Mouse (Mus musculus): ENCODE data around the gene Sowaha.

DNA sequence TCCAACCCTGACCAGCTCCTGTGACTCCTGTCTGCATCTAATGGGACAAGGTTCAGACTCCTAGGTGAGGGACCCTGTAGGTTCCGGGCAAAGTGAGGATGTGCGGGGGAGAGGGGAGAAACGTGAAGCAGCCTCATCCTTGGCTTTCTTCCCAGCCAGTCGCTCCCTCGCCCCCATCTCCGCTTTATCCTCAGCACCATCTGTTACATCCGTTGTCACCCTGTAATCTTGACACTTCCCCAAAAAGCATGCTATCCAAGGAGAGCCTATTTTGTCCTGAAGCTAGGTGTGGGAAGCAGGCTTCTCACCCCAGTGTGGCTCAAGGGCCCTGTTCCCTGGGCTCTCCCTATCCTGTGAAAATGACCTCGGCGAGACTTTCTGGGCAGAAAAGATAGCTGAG is 42.9 kb upstream of the Sowaha start:
- TF ChIP-seq CTCF (IDR thresholded peaks at IDR 0.05; ENCODE audit: low read depth, low read length), result no peak
- no peak for TF ChIP-seq GATA1 (IDR thresholded peaks at IDR 0.05; ENCODE audit: borderline replicate concordance, low read length)
- TF ChIP-seq TAL1 (conservative IDR thresholded peaks at IDR 0.05; ENCODE audit: low read depth, low read length), result peak; percentile 38
- no peak for TF ChIP-seq POLR2AphosphoS5 (IDR thresholded peaks at IDR 0.05; ENCODE audit: insufficient replicate concordance, low read depth, low read length)
- no peak for TF ChIP-seq GATA2 (IDR thresholded peaks at IDR 0.05; ENCODE audit: borderline replicate concordance, low read depth, low read length)
